Mouse (Mus musculus) forebrain, embryonic 16.5 days (tissue): Measurements from ENCODE around the gene Plxdc1. TPM values are rescaled to one million over a fixed set of nuclear protein-coding genes. Genes with fewer than 3 reads are reported as not detected.

Experiments
- ATAC-seq: fragments of 200-750 bp; cut with Nextera tagmentation; 2 replicates; pipeline ENCODE4 v1.8.0; 2017; ENCODE audit warnings: mild to moderate bottlenecking, moderate library complexity
- H3K27ac ChIP-seq: fragments of 300-500 bp; sonication (generic); 2 replicates; pipeline ENCODE4 v1.5.1; 2014; ENCODE audit warnings: low read length, control low read depth
- H3K27me3 ChIP-seq: fragments of 300-500 bp; sonication (generic); replicated peaks from 2 replicates; pipeline ENCODE4 v1.6.1; 2014; ENCODE audit warnings: low read length; ENCODE audit not compliant: control insufficient read depth, insufficient read depth
- H3K36me3 ChIP-seq: fragments of 300-500 bp; sonication (generic); 2 replicates; pipeline ENCODE4 v1.6.1; 2014; ENCODE audit not compliant: control insufficient read depth, insufficient read depth
- H3K4me1 ChIP-seq: fragments of 300-500 bp; sonication (generic); replicated peaks from 2 replicates; pipeline ENCODE4 v1.6.1; 2014; ENCODE audit warnings: low read length; ENCODE audit not compliant: control insufficient read depth, insufficient read depth
- H3K4me2 ChIP-seq: fragments of 300-500 bp; sonication (generic); 2 replicates; pipeline ENCODE4 v1.6.1; 2014; ENCODE audit warnings: mild to moderate bottlenecking, low read length, control low read depth
- H3K4me3 ChIP-seq: fragments of 300-500 bp; sonication (generic); replicated peaks from 2 replicates; pipeline ENCODE4 v1.5.1; 2014; ENCODE audit warnings: mild to moderate bottlenecking, low read length, control low read depth
- H3K9ac ChIP-seq: fragments of 300-500 bp; sonication (generic); replicated peaks from 2 replicates; pipeline ENCODE4 v1.6.1; 2014; ENCODE audit warnings: low read depth, low read length, control low read depth
- H3K9me3 ChIP-seq: fragments of 300-500 bp; sonication (generic); 2 replicates; pipeline ENCODE4 v1.6.1; 2016; ENCODE audit warnings: low read length; ENCODE audit not compliant: control insufficient read depth
- WGBS: fragments of 180-500 bp; shearing (Covaris S2); extraction: QIAGEN DNeasy Blood & Tissue Kit; methylation state at CpG from one replicate; pipeline ENCODE4 v1.1.7; 2014; 5-methylcytosine and 5-hydroxymethylcytosine counted together
- polyA plus RNA-seq: library from polyadenylated mRNA; unstranded; fragments of >200 nt; fragmentation: Nextera tagmentation; extraction: Ambion mirVana; gene quantifications from 2 replicates; pipeline ENCODE4 v1.2.1, GENCODE M21; 2015

The Plxdc1 gene
- polyA plus RNA-seq, 1 experiment from 2014 or later: 0.96 TPM

DNA sequence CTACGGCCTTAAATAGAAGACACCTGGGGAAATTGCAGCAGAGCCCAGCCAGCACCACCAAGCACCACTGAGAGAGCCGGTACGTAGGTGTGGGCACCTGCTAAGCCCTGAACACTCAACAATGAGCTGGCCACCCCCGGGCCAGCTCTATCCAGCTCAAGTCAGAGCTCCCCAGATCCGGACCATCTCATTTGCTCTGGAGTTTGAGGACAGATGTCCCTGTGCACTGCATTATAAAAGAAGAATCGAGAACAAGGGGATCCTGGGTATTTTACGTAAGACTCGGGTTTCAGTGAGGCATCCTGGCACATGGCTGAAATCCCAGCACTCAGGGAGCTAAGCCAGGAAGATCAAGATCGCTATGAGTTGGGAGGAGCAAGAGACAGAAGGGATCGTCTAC lies 41.2 kb downstream of the Plxdc1 start:
- H3K9ac ChIP-seq: no peak overlapping the region
- H3K27me3 ChIP-seq: no peaks in the 10 kb centered on the region
- WGBS: 78% methylated on average over 10 of the region's 10 CpGs
- H3K27ac ChIP-seq: no peak overlapping the region
- H3K9me3 ChIP-seq: no peaks in the 10 kb centered on the region
- ATAC-seq: no peak
- no peaks in the 10 kb centered on the region for H3K36me3 ChIP-seq
- peaks cover 1% of the 10 kb centered on the region for H3K4me1 ChIP-seq
- H3K4me2 ChIP-seq: no peak overlapping the region
- H3K4me3 ChIP-seq: no peak overlapping the region

DNA sequence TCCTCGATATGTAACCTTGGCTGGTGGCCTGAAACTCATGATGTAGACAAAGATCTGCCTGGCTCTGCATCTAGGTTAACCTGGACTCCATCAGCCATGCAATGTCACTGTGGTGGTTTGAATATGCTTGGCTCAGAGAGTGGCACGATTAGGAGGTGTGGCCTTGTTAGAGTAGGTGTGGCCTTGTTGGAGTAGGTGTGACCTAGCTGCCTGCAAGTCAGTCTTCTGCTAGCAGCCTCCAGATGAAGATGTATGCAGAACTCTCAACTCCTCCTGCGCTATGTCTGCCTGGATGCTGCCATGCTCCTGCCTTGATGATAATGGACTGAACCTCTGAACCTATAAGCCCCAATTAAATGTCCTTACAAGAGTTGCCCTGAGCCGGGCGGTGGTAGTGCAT lies 43.0 kb downstream of the Plxdc1 start:
- 78% methylated on average over 5 of the region's 5 CpGs for WGBS
- ATAC-seq: no peak

DNA sequence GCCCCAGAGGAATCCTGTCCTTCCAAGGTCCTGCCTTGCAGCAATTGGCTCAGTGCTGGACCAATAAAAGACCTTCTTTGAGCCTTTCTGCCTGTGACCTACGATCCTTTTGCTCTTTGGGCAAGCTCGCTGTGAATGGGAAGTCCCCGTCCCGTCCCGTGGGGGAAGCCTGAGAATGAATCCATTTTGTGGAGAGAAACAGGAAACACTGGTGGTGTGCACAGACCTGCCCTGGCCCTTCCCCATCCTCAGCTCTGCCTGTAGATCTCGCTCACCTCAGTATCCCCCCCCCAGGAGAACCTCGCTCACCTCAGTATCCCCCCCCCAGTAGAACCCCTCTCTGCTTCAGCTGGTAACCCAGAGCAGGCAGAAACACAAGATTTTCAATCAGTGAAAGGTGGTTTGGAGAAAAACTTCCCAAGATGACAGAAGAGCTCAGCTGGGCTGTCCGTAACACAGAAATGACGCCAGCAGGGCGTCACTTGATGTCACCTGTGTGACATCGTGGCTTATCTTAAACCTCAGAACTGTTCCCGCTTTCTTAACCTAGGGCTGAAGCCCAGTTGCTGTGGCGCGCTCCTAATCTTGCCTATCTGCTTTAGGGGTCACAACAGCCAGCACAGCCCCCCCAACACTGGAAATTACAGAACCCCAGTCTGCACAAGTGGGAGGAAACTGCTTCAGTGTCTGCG lies 43.7 kb downstream of the Plxdc1 start:
- Histone ChIP-seq H3K36me3 (no peaks in the 10 kb centered on the region), H3K27ac (no peak overlapping the region), H3K9me3 (no peaks in the 10 kb centered on the region), H3K9ac (no peak overlapping the region), H3K4me1 (no peaks in the 10 kb centered on the region), H3K4me3 (no peak overlapping the region), H3K27me3 (no peaks in the 10 kb centered on the region), H3K4me2 (no peak overlapping the region)
- 84% methylated on average over 15 of the region's 15 CpGs for WGBS
- no peak for ATAC-seq

More for the DNA sequence above, 43.0 kb downstream of the Plxdc1 start:
- Histone ChIP-seq H3K9ac (no peak overlapping the region), H3K4me2 (no peak overlapping the region), H3K4me3 (no peak overlapping the region), H3K9me3 (no peaks in the 10 kb centered on the region), H3K27ac (no peak overlapping the region), H3K27me3 (no peaks in the 10 kb centered on the region), H3K4me1 (no peaks in the 10 kb centered on the region), H3K36me3 (no peaks in the 10 kb centered on the region)

DNA sequence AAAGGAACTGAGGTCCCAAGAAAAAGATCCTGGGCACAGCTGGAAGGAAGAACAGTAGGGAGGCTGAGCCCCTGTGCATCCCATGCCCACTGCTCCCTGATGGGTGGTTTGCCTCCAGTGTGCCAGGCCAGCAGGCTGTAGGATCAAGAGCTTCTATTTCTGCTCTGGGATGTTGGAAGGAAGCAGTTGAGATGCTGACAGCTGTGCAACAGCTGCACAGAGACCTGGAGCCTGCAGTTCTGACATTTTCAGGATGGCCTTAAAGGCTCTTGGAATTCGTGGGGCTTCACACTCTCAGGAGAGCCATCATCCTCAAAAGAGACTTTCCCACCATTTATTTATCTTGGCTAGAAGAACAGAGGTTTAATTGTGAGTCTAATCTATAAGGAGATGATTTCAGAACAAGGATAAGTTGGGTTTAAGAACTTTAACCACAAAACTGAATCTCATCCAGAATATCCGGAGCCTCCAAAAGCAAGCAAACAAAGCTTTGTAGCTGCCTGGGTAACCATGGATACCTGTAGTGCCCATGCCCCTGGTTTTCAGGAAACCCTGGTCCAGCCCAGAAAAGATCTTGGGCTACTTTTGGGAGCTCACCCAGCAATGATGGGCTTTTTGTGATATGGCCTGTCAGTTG lies 48.7 kb downstream of the Plxdc1 start:
- Histone ChIP-seq H3K4me3 (no peak overlapping the region), H3K4me1 (no peaks in the 10 kb centered on the region), H3K9ac (no peak overlapping the region), H3K27me3 (no peaks in the 10 kb centered on the region), H3K4me2 (no peak overlapping the region), H3K9me3 (no peaks in the 10 kb centered on the region), H3K27ac (no peak overlapping the region), H3K36me3 (no peaks in the 10 kb centered on the region)
- WGBS: 63% methylated on average over 2 of the region's 2 CpGs
- no peak for ATAC-seq

DNA sequence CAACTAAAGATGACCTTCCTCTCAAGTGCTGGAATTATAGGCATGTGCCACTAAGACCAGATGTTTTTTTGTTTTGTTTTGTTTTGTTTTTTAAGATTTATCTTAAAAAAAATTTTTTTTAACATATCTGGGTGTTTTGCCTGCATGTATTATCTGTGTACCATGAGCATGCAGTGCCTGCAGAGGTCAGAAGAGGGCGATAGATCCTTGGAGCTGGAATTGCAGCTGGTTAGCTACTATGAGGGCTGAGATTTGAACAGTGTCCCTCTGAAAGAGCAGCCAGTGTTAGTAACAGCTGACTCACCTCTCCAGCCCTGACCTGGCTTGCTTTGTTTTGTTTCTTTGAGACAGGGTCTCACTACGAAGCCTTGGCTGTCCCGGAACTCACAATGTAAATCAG lies 49.5 kb downstream of the Plxdc1 start:
- no peaks in the 10 kb centered on the region for H3K4me1 ChIP-seq
- H3K27ac ChIP-seq: no peak overlapping the region
- no peaks in the 10 kb centered on the region for H3K27me3 ChIP-seq
- H3K36me3 ChIP-seq: no peaks in the 10 kb centered on the region
- H3K9me3 ChIP-seq: no peaks in the 10 kb centered on the region
- H3K9ac ChIP-seq: no peak overlapping the region
- H3K4me3 ChIP-seq: no peak overlapping the region
- ATAC-seq: no peak
- 34% methylated on average over 3 of the region's 3 CpGs for WGBS
- H3K4me2 ChIP-seq: no peak overlapping the region

DNA sequence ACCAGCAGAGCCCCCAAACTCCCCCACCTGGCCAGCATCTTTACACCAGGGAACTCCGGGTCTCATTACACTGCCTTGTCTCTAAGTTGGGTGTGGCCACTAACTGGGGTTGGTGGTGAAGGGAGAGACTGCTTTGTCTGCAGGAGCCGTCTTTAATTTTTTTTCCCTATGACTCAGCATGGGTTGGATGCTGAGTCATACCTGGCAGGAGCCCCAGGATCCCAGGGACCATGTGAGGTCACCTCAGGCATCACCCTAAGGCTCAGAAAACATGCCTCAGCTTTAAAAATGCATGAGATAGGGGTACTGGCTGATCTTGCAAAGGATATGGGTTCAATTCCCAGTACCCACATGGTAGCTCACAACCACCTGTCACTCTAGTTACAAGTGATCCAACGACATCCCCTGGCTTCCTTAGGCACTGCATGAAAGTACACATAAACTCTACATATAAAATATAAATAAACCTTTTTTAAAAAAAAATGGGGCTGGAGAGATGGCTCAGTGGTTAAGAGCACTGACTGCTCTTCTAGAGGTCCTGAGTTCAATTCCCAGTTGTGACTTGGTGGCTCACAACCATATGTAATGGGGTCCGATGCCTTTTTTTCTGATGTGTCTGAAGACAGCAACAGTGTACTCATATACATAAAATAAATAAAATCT lies 50.2 kb downstream of the Plxdc1 start:
- H3K4me1 ChIP-seq: no peaks in the 10 kb centered on the region
- no peak for ATAC-seq
- no peaks in the 10 kb centered on the region for H3K36me3 ChIP-seq
- H3K4me2 ChIP-seq: no peak overlapping the region
- H3K27ac ChIP-seq: no peak overlapping the region
- H3K9me3 ChIP-seq: no peaks in the 10 kb centered on the region
- no peaks in the 10 kb centered on the region for H3K27me3 ChIP-seq
- H3K9ac ChIP-seq: no peak overlapping the region
- 63% methylated on average over 4 of the region's 4 CpGs for WGBS
- H3K4me3 ChIP-seq: no peak overlapping the region

DNA sequence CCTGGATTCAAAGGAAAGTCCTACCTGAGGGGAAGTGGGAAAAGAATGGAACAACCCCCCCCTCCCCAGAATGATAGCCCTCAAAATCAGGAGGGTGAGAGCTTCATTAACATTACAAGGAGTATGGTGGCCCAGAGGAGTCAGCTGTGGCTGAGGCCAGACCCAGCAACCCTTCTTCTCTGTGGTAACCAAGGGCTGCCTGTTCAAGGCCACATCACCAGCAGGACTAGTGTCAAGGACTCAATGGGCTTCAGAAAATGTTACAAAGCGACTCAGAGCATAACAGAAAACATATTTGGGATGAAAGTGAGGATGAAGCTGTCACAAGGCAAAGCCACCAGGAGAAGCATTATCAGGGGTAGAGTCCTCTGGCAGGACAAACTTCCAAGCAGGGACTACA lies 52.7 kb downstream of the Plxdc1 start:
- Histone ChIP-seq H3K4me3 (no peak overlapping the region), H3K9ac (no peak overlapping the region), H3K9me3 (no peaks in the 10 kb centered on the region), H3K4me1 (no peaks in the 10 kb centered on the region), H3K4me2 (no peak overlapping the region), H3K27ac (no peak overlapping the region), H3K27me3 (no peaks in the 10 kb centered on the region), H3K36me3 (no peaks in the 10 kb centered on the region)
- ATAC-seq: no peak
- WGBS: 75% methylated on average over 1 of the region's 1 CpGs

DNA sequence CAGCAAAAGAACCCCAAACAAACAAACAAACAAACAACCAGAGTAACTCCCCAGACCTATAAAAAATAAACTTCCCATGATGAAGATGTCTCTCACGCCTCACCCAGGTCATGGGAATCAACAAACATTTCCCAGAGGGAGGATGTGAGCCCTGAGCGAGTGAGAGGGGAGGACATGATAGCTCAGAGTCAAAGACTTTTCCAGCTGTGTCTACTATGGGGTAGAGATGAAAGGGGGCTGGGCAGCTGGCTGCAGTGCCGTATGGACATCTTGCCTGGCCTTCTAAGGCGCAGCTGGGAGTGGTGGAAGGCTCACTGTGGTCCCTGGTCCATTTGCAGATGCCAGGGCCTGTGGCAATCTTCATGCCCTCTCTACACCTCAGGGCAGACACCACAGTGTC lies 57.3 kb downstream of the Plxdc1 start:
- WGBS: 80% methylated on average over 4 of the region's 4 CpGs
- ATAC-seq: no peak
- Histone ChIP-seq H3K9me3 (no peaks in the 10 kb centered on the region), H3K4me1 (no peaks in the 10 kb centered on the region), H3K9ac (no peak overlapping the region), H3K4me3 (no peak overlapping the region), H3K27ac (no peak overlapping the region), H3K36me3 (no peaks in the 10 kb centered on the region), H3K4me2 (no peak overlapping the region), H3K27me3 (no peaks in the 10 kb centered on the region)

DNA sequence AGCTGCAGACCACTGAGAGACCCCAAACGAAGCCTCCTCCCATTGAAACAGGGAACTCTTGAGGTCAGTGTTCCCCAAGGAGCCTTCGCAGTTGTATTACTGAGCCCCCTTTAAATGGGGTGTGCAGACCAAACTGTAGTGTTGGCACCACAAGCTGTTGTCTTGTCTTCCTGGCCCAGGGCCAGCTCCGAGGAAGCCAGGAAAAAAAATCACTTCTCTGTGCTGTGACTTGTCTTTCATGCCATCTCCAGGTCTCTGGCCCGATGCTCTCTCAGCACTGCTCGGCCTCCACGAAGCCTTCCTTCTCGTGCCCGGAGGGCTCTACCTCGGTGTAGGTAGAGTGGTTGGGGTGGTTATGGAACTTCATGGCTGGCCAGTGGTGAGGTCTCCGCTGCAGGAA lies 62.0 kb downstream of the Plxdc1 start:
- H3K27me3 ChIP-seq: no peaks in the 10 kb centered on the region
- no peak overlapping the region for H3K27ac ChIP-seq
- no peaks in the 10 kb centered on the region for H3K9me3 ChIP-seq
- H3K4me2 ChIP-seq: no peak overlapping the region
- ATAC-seq: no peak
- no peak overlapping the region for H3K9ac ChIP-seq
- no peak overlapping the region for H3K4me3 ChIP-seq
- H3K36me3 ChIP-seq: no peaks in the 10 kb centered on the region
- no peaks in the 10 kb centered on the region for H3K4me1 ChIP-seq
- 88% methylated on average over 10 of the region's 10 CpGs for WGBS
